Mouse (Mus musculus) bone marrow macrophage, adult 2 months (primary cell): ENCODE measurements around the gene Tcp1. TPM values are rescaled to one million over a fixed set of nuclear protein-coding genes. Genes with fewer than 3 reads are reported as not detected.
"Not testable (repeated sequence)": the region's sequence is repeated elsewhere in the genome, so short reads cannot be mapped to it uniquely, and the experiment has no call there.

ENCODE experiments used
- H3K27ac ChIP-seq: 2 replicates; pipeline ENCODE4 v1.5.1; 2012; ENCODE audit warnings: low read depth, low read length; ENCODE audit not compliant: insufficient read depth
- H3K4me1 ChIP-seq: 2 replicates; pipeline ENCODE4 v1.6.1; 2012; ENCODE audit warnings: low read length; ENCODE audit not compliant: control insufficient read depth, insufficient read depth
- H3K4me3 ChIP-seq: 2 replicates; pipeline ENCODE4 v1.5.1; 2012; ENCODE audit warnings: mild to moderate bottlenecking, low read length, moderate library complexity; ENCODE audit not compliant: insufficient read depth
- CTCF ChIP-seq: IDR thresholded peaks from 2 replicates; pipeline ENCODE4 v1.5.1; 2012; ENCODE audit warnings: low read depth, mild to moderate bottlenecking, low read length, moderate library complexity
- POLR2A ChIP-seq: IDR thresholded peaks from 2 replicates; pipeline ENCODE4 v1.6.1; 2012; ENCODE audit warnings: mild to moderate bottlenecking, low read depth, low read length, borderline replicate concordance
- polyA plus RNA-seq: library from polyadenylated mRNA; stranded (reverse); fragments of >200 nt; gene quantifications from 2 replicates; pipeline ENCODE4 v1.2.4, GENCODE M21; 2012; ENCODE audit not compliant: missing spikeins, insufficient read depth, insufficient read length

The Tcp1 gene
- polyA plus RNA-seq, 1 experiment = 124 TPM

DNA sequence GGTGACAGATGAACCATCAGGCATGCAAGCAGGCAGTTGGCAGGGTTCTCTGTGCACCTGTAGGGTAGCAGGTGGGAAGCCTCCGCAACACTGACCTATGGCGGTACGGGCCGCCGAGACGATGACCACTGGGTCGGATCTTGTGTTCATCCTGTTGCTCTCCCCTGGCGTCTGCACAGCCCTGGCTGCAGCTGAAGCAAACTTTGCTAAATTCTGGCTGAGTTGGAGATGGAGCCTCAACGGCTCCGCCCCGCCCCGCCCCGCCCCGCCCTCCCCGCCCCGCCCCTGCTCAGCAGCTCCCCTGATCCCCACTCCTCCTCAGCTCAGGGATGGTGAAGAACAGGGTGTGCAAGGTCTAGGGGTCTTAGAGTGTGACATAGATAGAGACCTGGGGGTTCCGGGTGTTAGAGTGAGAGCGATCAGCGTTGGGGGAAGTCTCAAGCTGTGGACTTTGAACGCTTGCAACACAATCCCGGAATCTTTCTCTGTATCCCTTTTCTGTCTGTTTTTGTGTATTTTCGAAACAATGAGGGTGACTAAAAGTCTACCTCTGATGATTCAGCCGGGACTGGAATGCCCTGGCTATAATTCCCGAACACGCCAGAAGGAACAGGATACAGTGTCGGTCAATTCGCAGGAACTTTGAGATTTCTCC, 24.8 kb downstream of the Tcp1 start, which contains the start of gene Acat3:
TSS of gene Acat3 (minus strand) at position 450 of the 655 bp plus-strand sequence.
- H3K27ac ChIP-seq = no peak within 1 kb of the TSS
- peak within 1 kb of the TSS; percentile 64 for H3K4me3 ChIP-seq
- TF ChIP-seq CTCF (no peak), POLR2A (no peak)
- H3K4me1 ChIP-seq = peaks cover 9% of the 10 kb centered on the region

DNA sequence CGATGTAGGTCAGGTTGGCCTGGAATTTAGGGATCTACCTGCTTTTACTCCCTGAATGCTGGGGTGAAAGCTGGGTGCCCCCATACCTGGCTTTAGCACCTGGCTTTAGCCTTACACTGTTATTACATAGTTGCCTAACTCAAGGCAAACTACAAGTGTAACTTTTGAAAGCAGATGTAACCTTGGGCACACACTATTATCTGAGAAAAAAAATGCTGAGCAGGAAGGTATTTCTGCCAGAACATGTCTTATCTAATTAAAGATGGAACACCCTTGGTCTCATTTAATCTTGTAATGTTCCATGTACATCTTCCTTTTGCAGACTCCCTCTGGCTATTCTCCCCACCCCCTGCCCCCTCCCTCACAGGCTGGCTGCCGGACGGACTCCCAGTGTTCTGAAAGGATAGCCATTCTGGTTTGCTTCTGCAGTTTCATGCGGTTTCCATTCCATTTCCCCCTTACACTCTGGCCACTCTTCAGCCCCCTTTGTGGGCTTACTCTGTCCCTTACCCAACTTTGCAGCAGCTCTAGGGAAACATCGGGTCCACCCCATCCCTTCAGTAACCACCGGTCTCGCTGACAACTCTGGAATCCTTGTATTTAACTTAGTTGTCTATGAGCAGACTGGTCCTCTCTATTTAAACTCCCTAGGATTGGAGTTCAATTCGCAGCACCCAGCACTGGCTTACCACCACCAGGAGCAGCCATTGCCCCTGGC, 26.2 kb downstream of the Tcp1 start:
- no peak for TF ChIP-seq CTCF
- TF ChIP-seq POLR2A = no peak
- Histone ChIP-seq H3K4me1 (peaks cover 9% of the 10 kb centered on the region), H3K27ac (no peak overlapping the region), H3K4me3 (no peak overlapping the region)

DNA sequence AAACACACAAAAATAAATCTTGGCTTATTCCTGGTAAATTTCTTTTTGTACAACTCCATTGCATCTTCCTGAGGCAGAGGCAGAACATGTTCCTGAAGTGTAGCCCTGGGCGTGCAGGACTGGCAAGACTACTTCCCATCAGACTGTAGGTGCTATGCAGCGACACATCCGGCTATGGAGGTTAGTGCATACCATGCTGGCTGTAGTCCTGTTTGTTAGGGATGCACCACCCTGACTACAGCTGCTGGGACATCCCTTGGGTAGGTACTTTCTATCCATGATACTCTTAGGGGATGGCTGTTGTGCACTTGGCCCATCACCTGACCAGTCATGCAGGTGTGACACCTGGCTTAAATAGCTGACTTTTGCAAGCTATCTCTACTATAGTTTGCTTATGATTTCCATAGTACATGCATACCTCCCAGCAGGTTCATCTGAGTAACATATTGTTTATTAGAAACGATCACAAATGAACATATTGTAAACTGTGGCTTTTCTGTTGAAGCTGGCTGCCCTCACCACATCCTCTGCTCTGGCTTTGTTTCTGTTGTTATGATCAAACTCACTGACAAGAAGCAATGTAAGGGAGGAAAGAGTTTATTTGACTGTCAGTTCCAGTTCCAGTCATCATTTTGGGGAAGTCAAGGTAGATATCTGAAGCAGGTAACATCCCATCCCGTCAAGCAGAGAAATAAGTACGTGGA, 27.1 kb downstream of the Tcp1 start:
- Histone ChIP-seq H3K4me1 (peaks cover 9% of the 10 kb centered on the region), H3K27ac (no peak overlapping the region), H3K4me3 (no peak overlapping the region)
- no peak for TF ChIP-seq CTCF
- TF ChIP-seq POLR2A = no peak

DNA sequence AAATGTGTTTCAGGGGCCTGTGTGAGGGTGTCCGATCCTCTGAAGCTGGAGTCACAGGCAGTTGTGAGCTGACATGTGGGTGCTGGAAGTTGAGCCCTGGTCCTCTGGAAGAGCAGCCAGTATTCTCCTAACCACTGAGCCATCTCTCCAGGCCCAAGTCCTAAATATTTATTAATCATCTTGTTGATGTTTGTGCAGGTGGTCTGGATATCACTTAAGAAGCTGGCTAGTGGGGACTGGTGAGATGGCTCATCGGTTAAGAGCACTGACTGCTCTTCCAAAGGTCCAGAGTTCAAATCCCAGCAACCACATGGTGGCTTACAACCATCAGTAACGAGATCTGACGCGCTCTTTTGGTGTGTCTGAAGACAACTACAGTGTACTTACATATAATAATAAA, 34.2 kb downstream of the Tcp1 start:
- TF ChIP-seq POLR2A (no peak), CTCF (no peak)
- H3K4me3 ChIP-seq = no peak overlapping the region
- no peaks in the 10 kb centered on the region for H3K4me1 ChIP-seq
- no peak overlapping the region for H3K27ac ChIP-seq

DNA sequence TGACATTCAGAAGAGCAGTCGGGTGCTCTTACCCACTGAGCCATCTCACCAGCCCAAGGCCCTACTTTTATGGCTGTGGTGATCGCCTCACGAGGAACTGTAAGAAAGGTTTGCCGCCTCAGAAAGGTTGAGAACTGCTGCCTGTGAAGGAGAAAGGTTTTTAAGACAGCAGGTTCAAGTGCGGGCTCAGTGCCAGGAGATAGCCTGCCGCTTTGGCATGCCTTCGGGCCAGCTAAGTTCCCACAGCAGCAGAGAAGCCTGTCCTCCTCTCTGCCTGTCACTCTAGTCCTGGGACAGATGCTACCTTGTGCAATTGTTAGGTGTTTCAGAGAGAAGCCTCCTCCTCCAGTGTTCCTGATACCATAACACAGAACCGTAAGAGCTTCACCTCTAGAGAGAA, 41.2 kb downstream of the Tcp1 start:
- no peak for TF ChIP-seq POLR2A
- no peak for TF ChIP-seq CTCF
- H3K4me3 ChIP-seq = no peak overlapping the region
- H3K27ac ChIP-seq = no peak overlapping the region
- H3K4me1 ChIP-seq = peaks cover 10% of the 10 kb centered on the region

DNA sequence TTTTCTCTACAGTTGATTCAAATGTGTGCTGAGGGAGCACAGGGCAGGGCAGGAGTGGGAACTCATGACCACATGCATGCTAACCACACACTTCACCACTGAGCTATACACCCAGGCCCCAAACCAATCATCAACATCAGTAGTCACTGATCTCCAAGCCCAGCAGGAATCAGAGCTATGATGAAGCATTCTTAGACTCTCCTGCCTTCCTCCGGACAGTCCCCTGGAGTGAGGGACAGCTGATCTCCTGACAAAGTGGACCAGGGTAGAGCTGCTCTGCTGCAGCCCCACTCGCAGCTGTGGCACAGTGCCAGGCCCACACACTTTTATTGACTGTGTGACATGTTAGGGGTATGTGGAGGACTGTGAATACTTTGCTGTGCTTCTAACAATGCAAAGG, 43.9 kb downstream of the Tcp1 start:
- Histone ChIP-seq H3K4me1 (peaks cover 13% of the 10 kb centered on the region), H3K4me3 (peak overlapping the region; percentile 48)
- not testable (repeated sequence) for H3K27ac ChIP-seq

DNA sequence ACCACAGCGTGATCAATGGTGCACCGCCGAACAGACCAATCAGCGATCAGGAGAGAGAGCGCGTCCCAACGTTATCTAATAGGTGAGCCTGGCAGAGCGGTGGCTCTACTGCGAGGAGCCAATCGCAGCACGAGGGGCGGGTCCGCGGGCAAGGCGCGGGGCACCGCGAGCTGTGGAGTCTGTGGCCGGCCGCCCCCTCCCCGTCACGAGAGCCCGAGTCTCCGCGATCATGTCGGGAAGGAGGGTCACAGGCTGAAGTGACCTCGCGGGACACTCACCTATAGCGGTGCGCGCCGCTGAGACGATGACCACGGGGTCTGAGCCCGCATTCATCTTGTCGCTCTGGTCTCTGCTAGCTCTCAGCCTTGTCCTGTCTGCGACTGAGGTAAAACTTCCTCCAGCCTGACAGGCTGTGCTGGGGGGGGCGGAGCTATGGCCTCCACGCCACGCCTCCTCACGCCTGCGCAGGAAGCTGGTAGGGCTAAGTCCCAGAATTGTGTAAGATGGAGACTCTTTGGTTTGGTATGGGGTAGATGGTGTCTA, 44.9 kb downstream of the Tcp1 start, which contains the start of gene Acat2:
TSS of gene Acat2 (minus strand) at position 417 of the 543 bp plus-strand sequence.
- TF ChIP-seq POLR2A (no peak), CTCF (no peak)
- peak within 1 kb of the TSS; percentile 85 for H3K4me3 ChIP-seq
- H3K4me1 ChIP-seq = peaks cover 13% of the 10 kb centered on the region
- H3K27ac ChIP-seq = peak within 1 kb of the TSS; percentile 64

DNA sequence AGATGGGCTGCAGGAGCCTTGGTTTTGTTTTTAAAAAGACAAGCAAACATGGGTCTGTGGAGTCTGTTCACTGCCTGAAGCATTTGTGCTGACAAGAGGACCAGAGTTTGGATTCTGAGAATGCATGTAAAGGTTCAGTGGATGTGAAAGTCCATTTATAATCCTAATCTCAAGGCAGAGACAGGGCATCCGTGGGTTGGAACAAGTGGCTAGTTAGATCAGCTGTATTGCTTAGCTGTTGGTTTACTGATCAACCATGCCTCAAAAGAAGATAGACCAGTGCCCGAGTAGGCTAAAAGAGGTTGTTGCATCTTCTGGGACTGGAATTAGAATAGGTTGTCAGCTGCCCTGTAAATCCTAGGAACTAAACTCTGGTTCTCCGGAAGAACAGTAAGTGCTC, 48.0 kb downstream of the Tcp1 start:
- no peak for TF ChIP-seq CTCF
- no peak for TF ChIP-seq POLR2A
- no peak overlapping the region for H3K27ac ChIP-seq
- peaks cover 13% of the 10 kb centered on the region for H3K4me1 ChIP-seq

DNA sequence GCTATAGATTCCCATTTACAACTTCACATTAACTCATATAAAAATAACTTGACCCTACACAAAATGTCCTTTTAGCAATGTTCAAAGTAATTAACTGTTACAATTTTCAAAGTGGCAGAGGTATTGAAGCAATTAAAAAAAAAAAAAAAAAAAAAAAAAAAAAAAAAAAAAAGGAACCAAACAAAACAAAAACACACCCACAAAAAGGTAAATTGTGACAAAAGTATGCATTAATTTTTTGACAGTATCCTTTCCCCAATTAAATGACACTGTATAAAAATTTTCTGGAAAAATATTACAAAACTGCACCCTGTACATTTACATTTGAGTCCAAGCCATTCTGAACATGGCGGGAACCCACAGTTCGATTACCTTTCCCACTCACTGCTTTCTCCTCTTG, 51.7 kb downstream of the Tcp1 start:
- H3K4me3 ChIP-seq = no peak overlapping the region
- H3K27ac ChIP-seq = no peak overlapping the region
- 0 out of 2 replicates have a peak, but pooled peaks cover 2% of the 10 kb centered on the region for H3K4me1 ChIP-seq
- TF ChIP-seq POLR2A = no peak
- no peak for TF ChIP-seq CTCF

More for the DNA sequence above, 48.0 kb downstream of the Tcp1 start:
- H3K4me3 ChIP-seq = no peak overlapping the region

DNA sequence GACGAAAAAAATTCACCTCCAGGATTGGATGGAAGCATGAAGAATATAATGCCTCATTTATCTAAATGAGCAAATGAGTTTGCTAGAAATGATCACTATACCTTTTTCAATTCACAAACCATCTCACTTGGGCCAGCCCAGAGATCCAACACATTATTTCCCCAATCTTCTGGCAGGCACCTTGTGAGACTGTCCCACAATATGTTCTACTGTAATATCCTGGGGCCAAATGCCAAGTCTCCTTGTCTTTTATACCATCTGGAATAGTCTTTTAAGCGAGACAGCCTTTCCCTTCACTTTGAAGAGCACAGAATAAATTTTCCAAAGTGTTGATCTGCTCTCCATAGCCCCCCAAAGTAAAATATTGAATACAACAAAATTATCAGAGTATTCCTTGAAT, 58.4 kb downstream of the Tcp1 start:
- TF ChIP-seq CTCF = no peak
- TF ChIP-seq POLR2A = no peak
- H3K4me3 ChIP-seq = no peak overlapping the region
- no peak overlapping the region for H3K27ac ChIP-seq
- 0 out of 2 replicates have a peak, but pooled peaks cover 2% of the 10 kb centered on the region for H3K4me1 ChIP-seq

Other genes starting within 250 kb of the Tcp1 start
- not detected in 2 replicates for gene Slc22a1, start 239.9 kb upstream of the Tcp1 start, polyA plus RNA-seq
- gene Igf2r, start 146.0 kb upstream of the Tcp1 start, polyA plus RNA-seq = 31.0 and 36.5 TPM in 2 replicates
- not detected in 2 replicates for gene Mas1, start 47.6 kb upstream of the Tcp1 start, polyA plus RNA-seq
- gene Mrgprh, start 39.7 kb upstream of the Tcp1 start, polyA plus RNA-seq = not detected in 2 replicates
- 0.68 TPM in 1 of 2 replicates, not detected in the other for gene Pnldc1, start 5.5 kb upstream of the Tcp1 start, polyA plus RNA-seq
- 44.7 and 49.5 TPM in 2 replicates for gene Mrpl18, start 644 bp downstream of the Tcp1 start, polyA plus RNA-seq
- gene Acat3, start 24.9 kb downstream of the Tcp1 start, polyA plus RNA-seq = not detected in 2 replicates
- 8.3 and 9.1 TPM in 2 replicates for gene Acat2, start 45.0 kb downstream of the Tcp1 start, polyA plus RNA-seq
- gene Wtap, start 78.5 kb downstream of the Tcp1 start, polyA plus RNA-seq = 87.2 and 104 TPM in 2 replicates
- 92.6 and 97.7 TPM in 2 replicates for gene Sod2, start 91.1 kb downstream of the Tcp1 start, polyA plus RNA-seq
- gene Gpr31b, start 136.6 kb downstream of the Tcp1 start, polyA plus RNA-seq = not detected in 2 replicates
- 0.21 TPM in 1 of 2 replicates, not detected in the other for gene Tcp10b, start 145.4 kb downstream of the Tcp1 start, polyA plus RNA-seq
- gene Unc93a, start 216.1 kb downstream of the Tcp1 start, polyA plus RNA-seq = not detected in 2 replicates